Mouse (Mus musculus) kidney, adult 18-20 months (tissue): ENCODE measurements around the gene Tmem246.
A peak's percentile ranks its signal among the peaks of the same experiment; 100 is the strongest.

ENCODE experiments used
- DNase-seq: peaks from one replicate; pipeline ENCODE4 v3.0.0; 2021

The Tmem246 gene

DNA sequence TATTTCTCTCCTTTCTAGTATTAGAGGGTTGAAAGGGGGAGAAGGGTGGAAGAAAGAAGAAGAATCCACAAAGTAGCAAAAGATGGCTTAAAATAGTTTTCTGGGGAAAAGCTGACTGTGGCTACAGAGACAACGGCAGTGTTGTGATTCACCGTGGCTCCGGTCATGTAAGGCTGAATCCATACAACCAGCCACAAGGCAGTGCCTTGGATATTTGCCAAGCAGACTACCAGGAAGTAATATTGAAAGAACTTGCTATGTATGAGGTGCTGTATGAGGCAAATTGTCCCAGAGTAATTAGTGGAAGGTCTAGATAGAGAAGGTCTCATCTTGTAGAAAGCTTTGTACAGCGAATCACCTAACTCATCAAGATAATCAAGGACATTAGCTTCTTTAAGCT, 25.5 kb downstream of the Tmem246 start:
- no peak for DNase-seq

DNA sequence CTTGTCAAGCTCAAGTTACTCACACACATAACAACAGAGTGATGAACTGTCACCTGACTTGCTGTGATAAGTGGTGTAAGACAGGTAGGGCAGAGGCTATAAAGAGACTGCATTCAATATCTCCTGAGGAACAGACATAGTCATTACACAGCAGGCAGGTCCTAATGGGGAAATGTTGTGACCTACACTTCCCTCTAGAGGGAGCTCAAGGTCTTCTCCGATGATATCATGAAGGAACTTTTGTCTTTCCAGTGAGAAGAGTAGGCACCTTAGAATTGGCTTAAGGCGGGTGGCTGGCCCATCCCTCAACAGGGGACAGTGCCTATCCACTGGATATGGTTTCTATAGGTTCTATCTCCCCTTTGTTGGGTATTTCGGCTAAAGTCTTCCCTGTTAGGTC, 30.1 kb downstream of the Tmem246 start:
- DNase-seq, result peak; percentile 65

DNA sequence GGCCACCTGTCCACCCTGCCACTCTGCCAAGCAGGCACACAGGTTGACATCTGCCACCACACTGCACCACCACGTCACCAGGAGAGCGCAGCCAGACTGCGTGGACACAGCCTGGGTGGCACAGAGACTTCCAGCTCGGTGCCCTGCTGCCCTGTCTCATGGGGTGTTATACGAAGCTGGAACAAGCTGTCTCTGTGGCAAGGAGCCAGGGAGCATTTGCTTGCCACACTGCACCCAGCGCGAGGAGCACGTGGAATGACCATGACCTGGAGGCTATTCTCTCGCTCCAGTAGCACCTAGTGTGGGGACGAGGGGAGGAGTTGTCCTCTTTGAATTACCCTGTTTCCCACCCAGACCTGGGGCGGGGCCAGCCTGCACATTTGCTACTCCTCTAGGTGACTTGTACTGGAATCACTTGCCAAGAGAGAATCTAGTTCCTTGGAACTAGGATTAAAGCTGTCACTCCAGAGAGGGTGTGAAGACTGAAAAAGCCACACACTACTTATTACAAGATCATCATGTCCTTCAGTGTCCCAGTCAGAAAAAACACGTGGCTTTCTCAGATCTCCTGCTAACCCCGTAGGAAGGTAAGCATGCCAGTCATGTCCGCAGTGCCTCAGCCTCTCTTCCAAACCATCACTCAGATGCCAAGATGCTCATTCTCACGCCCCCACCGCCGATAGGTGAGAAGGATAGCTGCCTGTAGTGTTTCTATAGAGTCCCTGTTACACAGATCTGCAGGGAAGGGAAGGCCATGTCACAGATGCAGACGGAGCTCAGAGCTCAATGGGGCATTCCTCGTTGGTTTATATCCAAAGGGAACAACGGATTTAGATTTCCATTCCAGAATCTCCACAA, 37.5 kb downstream of the Tmem246 start:
- DNase-seq, result peak; percentile 95

DNA sequence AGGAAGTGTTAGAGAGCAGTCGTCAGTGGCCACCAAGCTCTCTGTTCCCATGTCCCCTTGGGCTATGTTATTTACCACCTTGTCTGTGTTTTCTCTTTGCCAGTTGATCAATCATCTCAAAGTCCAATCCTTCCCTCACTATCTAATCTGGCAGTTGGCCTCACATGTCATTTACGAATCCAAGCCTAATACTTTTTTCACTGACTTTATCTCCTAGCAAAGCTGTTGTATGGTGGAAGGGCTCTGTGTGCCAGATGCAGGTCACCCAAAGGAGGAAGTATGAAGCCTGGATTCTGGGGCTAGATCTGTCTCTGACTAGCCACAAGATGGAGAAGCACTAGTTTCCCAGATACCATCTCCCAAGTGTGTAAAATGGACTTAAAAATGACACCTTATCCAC, 39.5 kb downstream of the Tmem246 start:
- no peak for DNase-seq

DNA sequence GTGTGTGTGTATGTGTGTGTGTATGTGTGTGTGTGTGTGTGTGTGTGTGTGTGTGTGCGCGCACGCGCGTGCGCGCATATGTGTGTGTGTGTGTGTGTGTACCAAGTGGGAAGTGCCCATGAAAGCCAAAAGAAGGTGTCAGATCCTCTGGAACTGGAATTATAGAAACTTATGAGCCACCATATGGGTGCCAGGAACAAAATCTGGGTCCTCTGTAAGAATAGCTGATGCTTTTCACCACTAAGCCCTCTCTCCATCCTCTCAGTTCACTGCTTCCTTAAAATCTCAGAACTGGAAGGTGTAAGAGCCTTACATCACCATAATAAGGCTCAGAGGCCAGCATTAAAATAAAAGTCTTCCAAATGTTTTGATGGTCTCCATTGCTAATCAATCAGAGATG, 40.3 kb downstream of the Tmem246 start:
- DNase-seq, result no peak

DNA sequence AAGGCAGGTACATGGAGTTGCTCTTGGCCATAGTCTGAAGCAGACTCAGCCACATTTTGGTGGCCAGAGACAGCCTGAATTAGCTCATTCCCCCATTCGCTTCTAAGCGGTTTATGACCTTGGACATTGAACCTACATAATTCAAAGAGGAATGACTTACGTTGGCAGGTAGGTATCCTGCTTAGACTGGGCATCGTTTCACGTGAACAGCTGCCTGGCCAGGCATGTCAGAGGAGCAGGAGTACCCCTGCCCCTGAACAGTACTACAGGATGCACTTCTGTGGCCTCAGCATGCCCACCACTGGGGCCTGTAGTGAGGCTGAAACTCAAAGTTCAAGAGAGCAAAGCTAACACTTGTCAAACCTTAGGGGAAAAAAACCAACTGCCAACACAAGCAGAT, 44.3 kb downstream of the Tmem246 start:
- DNase-seq, result peak; percentile 52

DNA sequence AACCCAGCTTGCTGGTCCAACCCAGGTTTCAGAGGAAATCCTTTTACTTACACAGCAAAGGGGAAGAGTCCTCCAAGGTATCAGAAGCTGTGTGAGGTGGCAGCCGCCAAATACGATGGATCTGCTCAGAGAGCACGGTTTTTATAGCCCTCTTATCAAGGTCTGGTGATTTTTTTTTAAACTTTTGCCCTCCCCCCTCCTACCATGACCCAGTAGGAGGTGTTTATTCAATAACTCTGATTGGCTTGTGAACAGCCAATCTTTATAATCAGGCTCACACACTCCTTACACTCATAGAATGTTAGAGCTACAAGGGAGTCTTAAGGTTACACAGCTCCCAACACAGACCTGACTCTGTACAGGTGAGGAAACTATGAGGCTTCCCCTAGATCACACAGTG, 48.3 kb downstream of the Tmem246 start, which contains the start of gene Aldob:
Gene Aldob (minus strand): TSS at position 164 of the 400 bp plus-strand sequence.
- peak; percentile 89 for DNase-seq

DNA sequence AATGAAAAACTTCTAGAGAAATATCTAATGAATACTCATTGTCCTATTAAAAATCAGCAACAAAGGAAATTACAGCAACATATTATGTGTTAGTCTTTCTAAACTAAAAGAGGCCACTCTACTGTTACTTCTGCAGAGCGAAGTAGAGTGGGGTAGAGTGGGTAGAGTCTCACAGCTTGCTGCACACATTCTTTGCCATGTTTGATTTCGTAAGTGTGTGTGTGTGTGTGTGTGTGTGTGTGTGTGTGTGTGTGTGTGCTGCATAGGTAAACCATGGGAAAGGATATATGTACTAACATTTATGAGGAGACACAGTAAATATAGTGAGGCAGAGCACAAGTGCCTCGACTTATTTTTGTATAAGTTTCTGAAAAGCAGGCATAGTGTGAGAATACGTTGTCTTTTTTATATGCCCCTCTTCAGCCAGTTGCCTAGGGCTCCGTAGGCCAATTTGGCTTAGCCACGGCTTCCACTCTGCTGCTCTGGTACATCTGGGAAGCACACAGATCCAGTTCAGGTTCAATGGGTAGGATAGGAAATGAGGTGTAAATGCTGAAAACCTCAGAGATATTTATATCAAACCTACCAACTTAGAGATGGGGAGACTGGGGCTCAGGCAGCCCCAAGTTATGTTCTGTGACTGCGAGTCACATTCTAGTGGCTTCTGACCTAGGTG, 50.0 kb downstream of the Tmem246 start:
- DNase-seq, result no peak

- DNase-seq, result no peak
Measured at GRCm38 (mm10) chr4:49546873-49547543, 50.7 kb downstream of the Tmem246 start.

DNA sequence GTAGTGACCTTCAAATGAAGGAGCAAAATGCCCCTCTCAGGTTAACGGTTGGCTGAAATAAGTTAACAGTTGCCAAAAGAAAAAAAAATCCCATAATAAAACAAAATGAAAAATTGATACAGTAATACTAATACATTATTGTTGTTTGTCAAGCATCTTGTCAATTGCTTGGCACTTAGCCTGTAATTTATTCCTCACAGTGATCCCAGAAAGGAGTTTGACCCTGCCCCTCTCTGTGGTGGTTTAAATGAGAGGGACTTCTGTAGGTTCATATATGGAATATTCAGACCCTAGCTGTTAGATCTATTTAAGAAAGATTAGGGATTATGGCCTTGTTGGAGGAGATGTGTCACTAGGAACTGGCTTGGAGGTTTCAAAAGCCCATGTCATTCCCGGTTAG, 51.6 kb downstream of the Tmem246 start:
- DNase-seq, result no peak

- no peak for DNase-seq
Measured at GRCm38 (mm10) chr4:49540966-49541365, 56.7 kb downstream of the Tmem246 start.

- DNase-seq, result no peak
Measured at GRCm38 (mm10) chr4:49539665-49540064, 58.0 kb downstream of the Tmem246 start.

DNA sequence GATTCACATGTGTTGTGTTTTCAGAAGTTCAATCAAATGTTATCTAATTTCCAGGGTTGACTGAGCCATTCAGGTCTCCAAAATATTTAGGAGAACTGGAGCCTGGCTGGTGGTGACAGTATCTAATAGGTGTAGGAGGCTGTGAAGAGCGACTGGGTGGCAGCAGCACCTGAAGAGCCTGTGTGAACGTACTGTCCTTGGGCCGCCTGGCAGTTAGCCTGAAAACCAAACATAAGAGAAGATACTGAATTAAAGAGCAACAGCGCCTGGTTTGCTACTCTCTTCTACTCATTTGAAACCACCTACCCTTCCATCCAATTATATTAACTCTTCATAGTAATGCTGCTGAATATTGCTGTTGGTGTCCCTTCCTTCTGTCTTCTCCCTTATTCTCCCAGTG, 61.0 kb downstream of the Tmem246 start:
- no peak for DNase-seq

GRCm38 (mm10) chr4:49535675-49536294, 61.9 kb downstream of the Tmem246 start:
- no peak for DNase-seq

DNA sequence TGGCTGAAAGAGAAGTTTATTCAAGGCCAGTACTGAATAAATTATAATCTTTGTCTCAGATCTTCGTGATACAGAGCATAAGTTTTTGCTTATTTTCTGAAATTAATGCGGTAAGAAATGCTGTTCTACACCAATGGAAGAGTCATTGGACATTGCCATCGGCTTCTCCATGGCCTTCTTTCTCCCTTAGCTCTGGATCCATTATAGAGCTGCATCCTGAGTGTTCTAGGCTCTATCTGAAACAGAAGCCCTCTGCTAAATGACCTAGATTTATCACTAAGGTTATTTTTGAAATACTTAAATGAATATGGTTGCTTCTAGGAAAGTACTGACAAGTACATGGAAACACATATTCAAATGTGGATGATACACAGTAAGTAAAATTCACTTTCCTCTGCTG, 62.6 kb downstream of the Tmem246 start:
- DNase-seq, result no peak
